Mouse (Mus musculus) heart, adult 8-10 months (tissue): ENCODE measurements around the gene Lcn10. TPM values are rescaled to one million over a fixed set of nuclear protein-coding genes. Genes with fewer than 3 reads are reported as not detected.
"Not testable (repeated sequence)": the region's sequence is repeated elsewhere in the genome, so short reads cannot be mapped to it uniquely, and the experiment has no call there.

Experiments
- DNase-seq: peaks from one replicate; pipeline ENCODE4 v3.0.0; 2022; ENCODE audit warnings: low spot score
- total RNA-seq, 4 experiments: library from RNA; stranded (reverse); gene quantifications; 2 replicates each; pipeline ENCODE4 v1.2.4; 2022

The Lcn10 gene
- total RNA-seq, 4 experiments from 2014 or later = not detected

GRCm38 (mm10) chr2:25706643-25707481, 24.3 kb downstream of the Lcn10 start, which contains the start of gene Bmyc:
Bmyc (plus strand) TSS chr2:25706739.
- peak; percentile 54 for DNase-seq

- no peak for DNase-seq
These were observed 25.6 kb downstream of the Lcn10 start for GRCm38 (mm10) chr2:25708121-25708520.

GRCm38 (mm10) chr2:25709056-25709455, 26.5 kb downstream of the Lcn10 start:
- DNase-seq = not testable (repeated sequence)

GRCm38 (mm10) chr2:25709791-25710190, 27.3 kb downstream of the Lcn10 start:
- DNase-seq = not testable (repeated sequence)

- DNase-seq = not testable (repeated sequence)
These were observed 29.1 kb downstream of the Lcn10 start for GRCm38 (mm10) chr2:25711641-25712040.

- DNase-seq = no peak
These were observed 34.7 kb downstream of the Lcn10 start for GRCm38 (mm10) chr2:25717222-25717621.

GRCm38 (mm10) chr2:25733199-25733930, 50.8 kb downstream of the Lcn10 start:
- DNase-seq = no peak

Other genes starting within 250 kb of the Lcn10 start
- 1 to 10 TPM; 1.3 to 3.6 (median 2.3) TPM for gene Clic3, start 225.9 kb upstream of the Lcn10 start, total RNA-seq
- gene Paxx, start 221.6 kb upstream of the Lcn10 start, total RNA-seq = 10 to 100 TPM; 21.4 to 30.7 (median 23.3) TPM
- 1,000 to 10,000 TPM in 1 of 4 experiments, 100 to 1,000 TPM in 3; 350 to 1,004 (median 621) TPM for gene Ptgds, start 212.7 kb upstream of the Lcn10 start, total RNA-seq
- not detected for gene Lcn12, start 188.8 kb upstream of the Lcn10 start, total RNA-seq
- gene Fbxw5, start 182.0 kb upstream of the Lcn10 start, total RNA-seq = 100 to 1,000 TPM in 1 of 4 experiments, 10 to 100 TPM in 3; 79.4 to 105 (median 88.7) TPM
- gene C8g, start 181.0 kb upstream of the Lcn10 start, total RNA-seq = 1 to 10 TPM; 1.7 to 2.6 (median 2.0) TPM
- gene Traf2, start 135.8 kb upstream of the Lcn10 start, total RNA-seq = 10 to 100 TPM; 11.8 to 16.3 (median 13.8) TPM
- gene Edf1, start 124.9 kb upstream of the Lcn10 start, total RNA-seq = 100 to 1,000 TPM; 156 to 257 (median 210) TPM
- 1 to 10 TPM; 1.1 to 2.2 (median 1.5) TPM for gene Mamdc4, start 107.9 kb upstream of the Lcn10 start, total RNA-seq
- gene Phpt1, start 107.5 kb upstream of the Lcn10 start, total RNA-seq = 10 to 100 TPM; 58.2 to 72.2 (median 65.4) TPM
- under 1 TPM; 0.09 to 0.38 (median 0.25) TPM for gene Ajm1, start 101.0 kb upstream of the Lcn10 start, total RNA-seq
- 10 to 100 TPM; 67.3 to 75.3 (median 71.3) TPM for gene Rabl6, start 74.2 kb upstream of the Lcn10 start, total RNA-seq
- gene Ccdc183, start 65.0 kb upstream of the Lcn10 start, total RNA-seq = not detected
- 10 to 100 TPM; 32.0 to 42.2 (median 38.6) TPM for gene Tmem141, start 60.7 kb upstream of the Lcn10 start, total RNA-seq
- gene Fcna, start 54.7 kb upstream of the Lcn10 start, total RNA-seq = 1 to 10 TPM; 3.4 to 6.0 (median 4.3) TPM
- gene Lcn8, start 29.6 kb upstream of the Lcn10 start, total RNA-seq = 1 to 10 TPM in 2 of 4 experiments, under 1 TPM in 2; 0.50 to 1.3 (median 0.97) TPM
- gene Lcn5, start 24.8 kb upstream of the Lcn10 start, total RNA-seq = not detected
- gene Lcn6, start 5.9 kb upstream of the Lcn10 start, total RNA-seq = not detected
- gene Obp2a, start 17.3 kb downstream of the Lcn10 start, total RNA-seq = under 1 TPM in 1 of 4 experiments, not detected in 3; 0.37 TPM
- gene Bmyc, start 24.0 kb downstream of the Lcn10 start, total RNA-seq = 10 to 100 TPM; 14.2 to 21.0 (median 15.6) TPM
- gene Obp2b, start 54.3 kb downstream of the Lcn10 start, total RNA-seq = not detected
- gene Lcn3, start 82.8 kb downstream of the Lcn10 start, total RNA-seq = not detected
- not detected for gene Lcn11, start 94.3 kb downstream of the Lcn10 start, total RNA-seq
- gene Gm13539, start 99.5 kb downstream of the Lcn10 start, total RNA-seq = not detected
- not detected for gene Glt6d1, start 133.1 kb downstream of the Lcn10 start, total RNA-seq
- not detected for gene Lcn9, start 140.4 kb downstream of the Lcn10 start, total RNA-seq
- not detected for gene Sohlh1, start 164.5 kb downstream of the Lcn10 start, total RNA-seq
- gene Kcnt1, start 181.0 kb downstream of the Lcn10 start, total RNA-seq = under 1 TPM; 0.44 to 0.90 (median 0.59) TPM